Mouse (Mus musculus): ENCODE data around the gene Ncor2. TPM values are rescaled to one million over a fixed set of nuclear protein-coding genes. Genes with fewer than 3 reads are reported as not detected.
A peak's percentile ranks its signal among the peaks of the same experiment; 100 is the strongest.

Gene Ncor2
- polyA plus RNA-seq, 1 experiment from 2014 or later, result 11.1 TPM

- Histone ChIP-seq H3K27me3 (ENCODE audit: control insufficient read depth, insufficient read depth, low read length) (no peaks in the 10 kb centered on the region), H3K9me3 (ENCODE audit: control insufficient read depth, low read length) (no peaks in the 10 kb centered on the region), H3K4me3 (ENCODE audit: low read depth, low read length) (no peak overlapping the region), H3K36me3 (ENCODE audit: control insufficient read depth, insufficient read depth, low read length) (no peaks in the 10 kb centered on the region), H3K4me1 (replicated peaks; ENCODE audit: control insufficient read depth, insufficient read depth) (peaks cover 2% of the 10 kb centered on the region; the same call in 1 of the 2 replicates), H3K4me2 (replicated peaks; ENCODE audit: low read depth) (no peak overlapping the region), H3K27ac (replicated peaks) (0 out of 2 replicates have a peak overlapping the region, but pooled peaks have one; percentile 8), H3K9ac (ENCODE audit: low read length) (no peak overlapping the region)
- no peak for TF ChIP-seq EP300 (optimal IDR thresholded peaks at IDR 0.05)
- no peak for TF ChIP-seq CTCF (IDR thresholded peaks at IDR 0.05; ENCODE audit: low read depth)
- 59% methylated on average over 3 of the region's 3 CpGs for WGBS
- ATAC-seq (ENCODE audit: low FRiP score, low TSS enrichment), result no peak
- no peak for DNase-seq (ENCODE audit: low spot score)
These were observed 53.8 kb downstream of the Ncor2 start for GRCm38 (mm10) chr5:125125219-125125618.

GRCm38 (mm10) chr5:125124002-125124401, 55.0 kb downstream of the Ncor2 start:
- no peak for DNase-seq (ENCODE audit: low spot score)
- Histone ChIP-seq H3K36me3 (ENCODE audit: control insufficient read depth, insufficient read depth, low read length) (peaks cover 3% of the 10 kb centered on the region), H3K4me1 (replicated peaks; ENCODE audit: control insufficient read depth, insufficient read depth) (no peaks in the 10 kb centered on the region)

GRCm38 (mm10) chr5:125123206-125123605, 55.8 kb downstream of the Ncor2 start:
- H3K27ac ChIP-seq (replicated peaks), result no peak overlapping the region
- H3K4me3 ChIP-seq (ENCODE audit: low read depth, low read length), result no peak overlapping the region
- no peaks in the 10 kb centered on the region for H3K9me3 ChIP-seq (ENCODE audit: control insufficient read depth, low read length)
- ATAC-seq (ENCODE audit: low FRiP score, low TSS enrichment), result no peak
- no peak overlapping the region for H3K9ac ChIP-seq (ENCODE audit: low read length)
- DNase-seq (ENCODE audit: low spot score), result no peak
- no peaks in the 10 kb centered on the region for H3K4me1 ChIP-seq (replicated peaks; ENCODE audit: control insufficient read depth, insufficient read depth)
- TF ChIP-seq CTCF (IDR thresholded peaks at IDR 0.05; ENCODE audit: low read depth), result peak; percentile 52
- TF ChIP-seq EP300 (optimal IDR thresholded peaks at IDR 0.05), result no peak
- H3K36me3 ChIP-seq (ENCODE audit: control insufficient read depth, insufficient read depth, low read length), result peaks cover 10% of the 10 kb centered on the region
- WGBS, result 61% methylated on average over 3 of the region's 3 CpGs
- H3K4me2 ChIP-seq (replicated peaks; ENCODE audit: low read depth), result no peak overlapping the region
- no peaks in the 10 kb centered on the region for H3K27me3 ChIP-seq (ENCODE audit: control insufficient read depth, insufficient read depth, low read length)

More at GRCm38 (mm10) chr5:125124002-125124401, 55.0 kb downstream of the Ncor2 start:
- Histone ChIP-seq H3K27ac (replicated peaks) (no peak overlapping the region), H3K4me2 (replicated peaks; ENCODE audit: low read depth) (no peak overlapping the region), H3K4me3 (ENCODE audit: low read depth, low read length) (no peak overlapping the region), H3K9me3 (ENCODE audit: control insufficient read depth, low read length) (no peaks in the 10 kb centered on the region), H3K27me3 (ENCODE audit: control insufficient read depth, insufficient read depth, low read length) (no peaks in the 10 kb centered on the region), H3K9ac (ENCODE audit: low read length) (no peak overlapping the region)
- no peak for ATAC-seq (ENCODE audit: low FRiP score, low TSS enrichment)
- 85% methylated on average over 7 of the region's 7 CpGs for WGBS
- TF ChIP-seq CTCF (IDR thresholded peaks at IDR 0.05; ENCODE audit: low read depth) (no peak), EP300 (optimal IDR thresholded peaks at IDR 0.05) (no peak)

GRCm38 (mm10) chr5:125122546-125122945, 56.5 kb downstream of the Ncor2 start:
- TF ChIP-seq CTCF (IDR thresholded peaks at IDR 0.05; ENCODE audit: low read depth) (peak; percentile 24), EP300 (optimal IDR thresholded peaks at IDR 0.05) (no peak)
- Histone ChIP-seq H3K4me2 (replicated peaks; ENCODE audit: low read depth) (no peak overlapping the region), H3K36me3 (ENCODE audit: control insufficient read depth, insufficient read depth, low read length) (peaks cover 13% of the 10 kb centered on the region), H3K27ac (replicated peaks) (no peak overlapping the region), H3K9me3 (ENCODE audit: control insufficient read depth, low read length) (no peaks in the 10 kb centered on the region), H3K27me3 (ENCODE audit: control insufficient read depth, insufficient read depth, low read length) (no peaks in the 10 kb centered on the region), H3K9ac (ENCODE audit: low read length) (no peak overlapping the region), H3K4me1 (replicated peaks; ENCODE audit: control insufficient read depth, insufficient read depth) (no peaks in the 10 kb centered on the region), H3K4me3 (ENCODE audit: low read depth, low read length) (no peak overlapping the region)
- DNase-seq (ENCODE audit: low spot score) (no peak), ATAC-seq (ENCODE audit: low FRiP score, low TSS enrichment) (no peak)
- WGBS, result 82% methylated on average over 7 of the region's 7 CpGs

GRCm38 (mm10) chr5:125122049-125122448, 57.0 kb downstream of the Ncor2 start:
- no peaks in the 10 kb centered on the region for H3K27me3 ChIP-seq (ENCODE audit: control insufficient read depth, insufficient read depth, low read length)
- H3K4me3 ChIP-seq (ENCODE audit: low read depth, low read length), result no peak overlapping the region
- H3K36me3 ChIP-seq (ENCODE audit: control insufficient read depth, insufficient read depth, low read length), result peaks cover 13% of the 10 kb centered on the region
- H3K27ac ChIP-seq (replicated peaks), result no peak overlapping the region
- no peaks in the 10 kb centered on the region for H3K9me3 ChIP-seq (ENCODE audit: control insufficient read depth, low read length)
- no peaks in the 10 kb centered on the region for H3K4me1 ChIP-seq (replicated peaks; ENCODE audit: control insufficient read depth, insufficient read depth)
- DNase-seq (ENCODE audit: low spot score), result no peak
- WGBS, result 84% methylated on average over 7 of the region's 7 CpGs
- TF ChIP-seq CTCF (IDR thresholded peaks at IDR 0.05; ENCODE audit: low read depth), result no peak
- TF ChIP-seq EP300 (optimal IDR thresholded peaks at IDR 0.05), result no peak
- no peak overlapping the region for H3K9ac ChIP-seq (ENCODE audit: low read length)
- ATAC-seq (ENCODE audit: low FRiP score, low TSS enrichment), result no peak
- H3K4me2 ChIP-seq (replicated peaks; ENCODE audit: low read depth), result no peak overlapping the region

GRCm38 (mm10) chr5:125120517-125121303, 58.3 kb downstream of the Ncor2 start:
- no peaks in the 10 kb centered on the region for H3K9me3 ChIP-seq (ENCODE audit: control insufficient read depth, low read length)
- no peaks in the 10 kb centered on the region for H3K27me3 ChIP-seq (ENCODE audit: control insufficient read depth, insufficient read depth, low read length)
- H3K27ac ChIP-seq (replicated peaks), result 0 out of 2 replicates have a peak overlapping the region, but pooled peaks have one; percentile 8
- no peaks in the 10 kb centered on the region for H3K4me1 ChIP-seq (replicated peaks; ENCODE audit: control insufficient read depth, insufficient read depth)
- DNase-seq (ENCODE audit: low spot score), result no peak
- no peak for ATAC-seq (ENCODE audit: low FRiP score, low TSS enrichment)
- peaks cover 13% of the 10 kb centered on the region for H3K36me3 ChIP-seq (ENCODE audit: control insufficient read depth, insufficient read depth, low read length)
- no peak overlapping the region for H3K9ac ChIP-seq (ENCODE audit: low read length)
- H3K4me3 ChIP-seq (ENCODE audit: low read depth, low read length), result no peak overlapping the region
- H3K4me2 ChIP-seq (replicated peaks; ENCODE audit: low read depth), result no peak overlapping the region
- WGBS, result 55% methylated on average over 17 of the region's 17 CpGs
- no peak for TF ChIP-seq CTCF (IDR thresholded peaks at IDR 0.05; ENCODE audit: low read depth)
- TF ChIP-seq EP300 (optimal IDR thresholded peaks at IDR 0.05), result no peak
